16 mouse cellular contexts compared by ENCODE assay signal in the genomic region with DNA sequence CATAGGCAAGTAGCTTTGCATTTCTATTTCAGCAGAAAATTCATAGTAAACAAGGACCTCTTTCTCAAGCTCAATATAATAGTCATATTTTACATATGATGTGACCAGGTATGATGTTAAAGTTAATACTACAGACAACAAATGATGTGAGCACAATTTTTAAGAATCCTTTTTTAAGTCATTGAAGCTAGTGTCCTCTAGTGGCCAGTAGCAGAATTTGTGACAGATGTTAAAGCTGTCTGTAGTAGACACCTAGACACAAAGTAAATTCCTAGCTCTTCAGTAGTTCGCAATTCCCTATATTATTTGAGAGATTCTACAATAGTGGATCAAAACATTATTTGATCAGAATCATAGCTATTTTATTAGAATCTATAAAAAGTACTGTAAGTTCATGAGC.
A peak's percentile ranks its signal among the peaks of the same experiment; 100 is the strongest.
DNase-seq lines count a peak whose midpoint lies in the region; ATAC-seq and TF ChIP-seq lines count a peak whose summit lies in the region.
"Had no signal": no experiment of that assay in that cellular context is flagged by ENCODE, and none has a peak within 500 bp of the region (broad histone marks: within the 10 kb centered on the region; RNA-seq: fewer than 3 reads in every experiment).

No protein-coding gene starts in this region.

- WGBS in forebrain, postnatal 0 days = 91% methylated on average over 1 of the region's 1 CpGs
- WGBS in forebrain, embryonic 10.5 days = 88% methylated on average over 1 of the region's 1 CpGs
- WGBS in limb, embryonic 14.5 days = 74% methylated on average over 1 of the region's 1 CpGs
- WGBS in limb, embryonic 10.5 days = 74% methylated on average over 1 of the region's 1 CpGs

- H3K36me3 ChIP-seq in forebrain, postnatal 0 days (ENCODE audit: insufficient read depth) = no peaks in the 10 kb centered on the region
- no peaks in the 10 kb centered on the region for H3K36me3 ChIP-seq in forebrain, embryonic 10.5 days (replicated peaks)
- H3K36me3 ChIP-seq in limb, embryonic 14.5 days (ENCODE audit: control insufficient read depth, insufficient read depth, low read length) = no peaks in the 10 kb centered on the region
- H3K36me3 ChIP-seq in limb, embryonic 10.5 days = no peaks in the 10 kb centered on the region
- H3K36me3 ChIP-seq: hindbrain, embryonic 10.5 days; midbrain, embryonic 13.5 days had no signal

- no peak overlapping the region for H3K27ac ChIP-seq in forebrain, postnatal 0 days (ENCODE audit: low read depth, low read length)
- H3K27ac ChIP-seq in forebrain, embryonic 10.5 days = no peak overlapping the region
- no peak overlapping the region for H3K27ac ChIP-seq in limb, embryonic 14.5 days (replicated peaks; ENCODE audit: low read depth, low read length)
- H3K27ac ChIP-seq in limb, embryonic 10.5 days = no peak overlapping the region
- H3K27ac ChIP-seq: hindbrain, embryonic 10.5 days; midbrain, embryonic 13.5 days had no signal

- no peaks in the 10 kb centered on the region for H3K27me3 ChIP-seq in forebrain, postnatal 0 days (ENCODE audit: insufficient read depth, low read length)
- H3K27me3 ChIP-seq in forebrain, embryonic 10.5 days (ENCODE audit: poor library complexity, severe bottlenecking) = no peaks in the 10 kb centered on the region
- H3K27me3 ChIP-seq in limb, embryonic 14.5 days (ENCODE audit: control insufficient read depth, insufficient read depth, low read length) = no peaks in the 10 kb centered on the region; the same call in 1 of the 2 replicates
- no peaks in the 10 kb centered on the region for H3K27me3 ChIP-seq in limb, embryonic 10.5 days (ENCODE audit: low read depth, poor library complexity, severe bottlenecking)
- H3K27me3 ChIP-seq: midbrain, embryonic 13.5 days had no signal

- no peak for TF ChIP-seq POLR2A in limb, embryonic 14.5 days (IDR thresholded peaks at IDR 0.05; ENCODE audit: borderline replicate concordance, extremely low read depth, insufficient read depth, insufficient read length)

- H3K4me2 ChIP-seq in forebrain, postnatal 0 days (ENCODE audit: low read depth) = no peak overlapping the region
- H3K4me2 ChIP-seq in limb, embryonic 14.5 days (replicated peaks; ENCODE audit: low read depth, low read length, severe bottlenecking) = no peak overlapping the region
- H3K4me2 ChIP-seq: heart, embryonic 11.5 days; midbrain, embryonic 13.5 days had no signal

- H3K4me3 ChIP-seq in forebrain, postnatal 0 days (ENCODE audit: low read depth, low read length) = no peak overlapping the region
- H3K4me3 ChIP-seq in forebrain, embryonic 10.5 days = no peak overlapping the region
- no peak overlapping the region for H3K4me3 ChIP-seq in limb, embryonic 14.5 days (replicated peaks; ENCODE audit: low read length)
- H3K4me3 ChIP-seq in limb, embryonic 10.5 days = no peak overlapping the region
- H3K4me3 ChIP-seq: erythroblast, embryonic 14.5 days; hindbrain, embryonic 10.5 days; midbrain, embryonic 13.5 days had no signal

- H3K4me1 ChIP-seq in forebrain, postnatal 0 days (ENCODE audit: insufficient read depth) = no peaks in the 10 kb centered on the region
- no peaks in the 10 kb centered on the region for H3K4me1 ChIP-seq in forebrain, embryonic 10.5 days
- no peaks in the 10 kb centered on the region for H3K4me1 ChIP-seq in limb, embryonic 14.5 days (ENCODE audit: control insufficient read depth, insufficient read depth, low read length)
- no peaks in the 10 kb centered on the region for H3K4me1 ChIP-seq in limb, embryonic 10.5 days
- H3K4me1 ChIP-seq: hindbrain, embryonic 10.5 days; midbrain, embryonic 13.5 days had no signal

- no peak overlapping the region for H3K9ac ChIP-seq in forebrain, postnatal 0 days
- no peak overlapping the region for H3K9ac ChIP-seq in limb, embryonic 14.5 days (ENCODE audit: low read depth, low read length, severe bottlenecking)
- H3K9ac ChIP-seq: midbrain, embryonic 13.5 days had no signal

- TF ChIP-seq CTCF in forebrain, postnatal 0 days (IDR thresholded peaks at IDR 0.05; ENCODE audit: low read depth) = peak; percentile 57

- no peak for ATAC-seq in forebrain, postnatal 0 days
- no peak for ATAC-seq in limb, embryonic 14.5 days (ENCODE audit: low FRiP score, low read depth)
- no peak for ATAC-seq in megakaryocyte-erythroid progenitor cell, adult 5-6 weeks (replicated peaks; ENCODE audit: low FRiP score, low TSS enrichment, poor library complexity, severe bottlenecking)
- ATAC-seq: midbrain, embryonic 13.5 days had no signal

- no peaks in the 10 kb centered on the region for H3K9me3 ChIP-seq in forebrain, postnatal 0 days (ENCODE audit: low read length)
- no peaks in the 10 kb centered on the region for H3K9me3 ChIP-seq in forebrain, embryonic 10.5 days
- H3K9me3 ChIP-seq in limb, embryonic 14.5 days (ENCODE audit: control insufficient read depth, low read length) = no peaks in the 10 kb centered on the region
- H3K9me3 ChIP-seq in limb, embryonic 10.5 days (replicated peaks) = no peaks in the 10 kb centered on the region
- H3K9me3 ChIP-seq: hindbrain, embryonic 10.5 days; midbrain, embryonic 13.5 days had no signal

- no peak for DNase-seq in forebrain, postnatal 0 days
- DNase-seq in forebrain, embryonic 10.5 days (ENCODE audit: extremely low spot score, low spot score) = no peak
- DNase-seq in limb, embryonic 14.5 days (ENCODE audit: low spot score) = peak; percentile 11
- DNase-seq in limb, embryonic 10.5 days (ENCODE audit: low spot score) = no peak
- DNase-seq in 416B (ENCODE audit: low read depth) = peak; percentile 42
- peak; percentile 44 for DNase-seq in embryo, embryonic 10.5 days (ENCODE audit: low spot score)
- no peak for DNase-seq in urinary bladder, postnatal 36 days (ENCODE audit: low spot score in 2 of 2)
- DNase-seq: cerebellum, postnatal 36 days; kidney, adult 8-10 months; right cerebral cortex, adult 18-20 months; thymus, adult 18-20 months had no signal

Comparison
In these comparisons a context has a peak if more than half of its experiments do, and no peak if none do; other contexts are left out.
1. DNase-seq: peak in limb, embryonic 14.5 days (single experiment), 416B (single experiment) and embryo, embryonic 10.5 days (single experiment); none in forebrain, postnatal 0 days (single experiment), forebrain, embryonic 10.5 days (single experiment), limb, embryonic 10.5 days (single experiment) and urinary bladder, postnatal 36 days (0 of 2).